Mouse (Mus musculus) spleen, adult 2 months (tissue): ENCODE measurements around the gene Gpr156.

ENCODE experiments used
- CTCF ChIP-seq: fragments of 200-500 bp; IDR thresholded peaks from 2 replicates; pipeline ENCODE4 v1.5.1; 2011; ENCODE audit warnings: mild to moderate bottlenecking, inconsistent platforms; ENCODE audit not compliant: insufficient read depth, insufficient read length, insufficient replicate concordance; ENCODE audit errors: extremely low read depth
- POLR2A ChIP-seq: fragments of 200-500 bp; IDR thresholded peaks from 2 replicates; pipeline ENCODE4 v1.6.1; 2011; ENCODE audit warnings: low read depth, low read length, inconsistent platforms

DNA sequence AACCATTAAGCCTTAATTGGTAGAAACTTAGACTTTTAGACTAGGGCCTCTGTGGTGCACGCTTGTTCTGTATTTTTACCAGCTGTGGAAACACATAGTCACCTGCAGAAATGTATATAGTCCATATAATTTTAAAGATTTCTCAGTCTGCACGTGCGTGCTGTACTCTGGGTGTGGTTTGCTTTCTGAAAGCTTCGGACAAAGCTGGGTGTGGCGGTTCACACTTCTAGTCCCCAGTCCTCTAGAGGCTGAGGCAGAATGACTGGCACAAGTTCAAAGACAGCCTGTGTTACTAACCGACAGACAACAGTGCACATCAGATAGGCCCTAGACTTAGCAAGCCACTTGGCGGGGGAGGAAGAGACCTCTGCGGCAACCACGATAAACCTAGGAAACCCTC is 116.3 kb downstream of the Gpr156 start:
- TF ChIP-seq POLR2A = no peak
- TF ChIP-seq CTCF = no peak
